ENCODE assay signal across 13 mouse cellular contexts in the genomic region with DNA sequence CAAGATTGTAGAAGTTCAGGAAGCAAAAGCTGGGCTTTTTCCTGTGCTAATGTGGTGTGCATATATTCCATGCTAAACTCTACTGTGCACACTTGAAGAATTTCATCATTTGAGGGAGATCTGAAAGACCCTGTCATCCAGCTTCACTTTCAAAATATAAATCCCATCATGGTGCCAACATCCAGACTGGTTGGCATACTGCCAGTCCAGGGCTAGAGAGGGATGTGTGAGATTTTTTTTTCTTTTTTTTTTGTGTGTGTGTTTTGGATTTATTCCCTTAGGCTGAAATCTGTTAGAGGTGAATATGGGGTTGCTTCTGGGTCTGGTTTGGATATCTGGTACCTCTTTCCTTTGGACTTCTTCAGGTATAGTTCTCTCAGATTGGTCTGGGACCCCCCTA. TPM values are rescaled to one million over a fixed set of nuclear protein-coding genes. Genes with fewer than 3 reads are reported as not detected.
DNase-seq lines count a peak whose midpoint lies in the region; TF ChIP-seq lines count a peak whose summit lies in the region.
"Had no signal": no experiment of that assay in that cellular context is flagged by ENCODE, and none has a peak within 500 bp of the region (broad histone marks: within the 10 kb centered on the region; RNA-seq: fewer than 3 reads in every experiment).

No protein-coding gene starts in this region.

- no peak for TF ChIP-seq CTCF in gastrocnemius, adult 2 months (IDR thresholded peaks at IDR 0.05)
- TF ChIP-seq CTCF in brain, embryonic 14.5 days (IDR thresholded peaks at IDR 0.05; ENCODE audit: borderline replicate concordance, extremely low read depth, insufficient read depth, insufficient read length) = no peak

- H3K27ac ChIP-seq in gastrocnemius, adult 2 months = peak overlapping the region; percentile 81
- H3K27ac ChIP-seq: midbrain, embryonic 12.5 days had no signal

- DNase-seq in gastrocnemius, adult 2 months = no peak
- DNase-seq in gastrocnemius, postnatal 4 days (ENCODE audit: low spot score in 2 of 2) = no peak
- DNase-seq in left cerebral cortex, postnatal 4 days = peak; percentile 49
- no peak for DNase-seq in left cerebral cortex, adult 11 months (ENCODE audit: low spot score)
- peak; percentile 16 for DNase-seq in 3T3-L1 (ENCODE audit: low read depth, low spot score)
- DNase-seq in brain, embryonic 14.5 days (ENCODE audit: low read depth) = peak; percentile 70
- no peak for DNase-seq in frontal cortex, adult 2 months (ENCODE audit: extremely low spot score in 1 of 2, low spot score in 1 of 2)
- no peak for DNase-seq in neural tube, embryonic 10.5 days (ENCODE audit: extremely low spot score, low spot score)
- DNase-seq: right cerebral cortex, postnatal 25 days had no signal

- H3K4me3 ChIP-seq in gastrocnemius, adult 2 months = no peak overlapping the region; the same call in 1 of the 2 replicates
- H3K4me3 ChIP-seq: midbrain, embryonic 12.5 days had no signal

- intact Hi-C loops in gastrocnemius, adult 2 months (cut with DNase I) = no loop called here
- intact Hi-C loops in left cerebral cortex, postnatal 4 days (cut with DNase I) = no loop called here

- no peak for TF ChIP-seq POLR2A in brain, embryonic 14.5 days (IDR thresholded peaks at IDR 0.05; ENCODE audit: borderline replicate concordance, extremely low read depth, insufficient read depth, insufficient read length, poor library complexity, severe bottlenecking)

RNA-seq across cellular contexts. Expression of gene Wasf2, which starts 40.3 kb away (rescaled TPM):
- 10 to 100 TPM; 34.9 to 35.6 TPM for total RNA-seq in gastrocnemius, adult 2 months (2021)
- 100 to 1,000 TPM; 110 TPM for total RNA-seq in gastrocnemius, postnatal 4 days (2021)
- 10 to 100 TPM; 34.0 to 35.7 TPM for total RNA-seq in left cerebral cortex, postnatal 4 days (2021)
- polyA plus RNA-seq in brain, embryonic 14.5 days (2012; rRNA removed) = 19.0 and 25.5 TPM in 2 replicates
- polyA plus RNA-seq in frontal cortex, adult 2 months (2012; rRNA removed) = 14.2 and 16.3 TPM in 2 replicates

RNA-seq across cellular contexts. Expression of gene Cd164l2, which starts 41.3 kb away (rescaled TPM):
- under 1 TPM in 1 of 2 experiments, not detected in 1; 0.26 TPM for total RNA-seq in gastrocnemius, adult 2 months (2021)
- total RNA-seq in gastrocnemius, postnatal 4 days (2021) = under 1 TPM in 1 of 2 experiments, not detected in 1; 0.74 TPM
- total RNA-seq in left cerebral cortex, postnatal 4 days (2021) = 1 to 10 TPM in 1 of 2 experiments, under 1 TPM in 1; 0.72 to 1.8 TPM
- 0.74 and 0.85 TPM in 2 replicates for polyA plus RNA-seq in brain, embryonic 14.5 days (2012; rRNA removed)
- 8.1 and 9.9 TPM in 2 replicates for polyA plus RNA-seq in frontal cortex, adult 2 months (2012; rRNA removed)
- total RNA-seq: hematopoietic stem cell, adult 5-6 weeks had no signal

RNA-seq across cellular contexts. Expression of gene Gpr3, which starts 41.7 kb away (rescaled TPM):
- not detected for total RNA-seq in gastrocnemius, adult 2 months (2021)
- not detected for total RNA-seq in gastrocnemius, postnatal 4 days (2021)
- total RNA-seq in left cerebral cortex, postnatal 4 days (2021) = 1 to 10 TPM; 2.0 to 2.1 TPM
- 2.7 and 3.1 TPM in 2 replicates for polyA plus RNA-seq in brain, embryonic 14.5 days (2012; rRNA removed)
- polyA plus RNA-seq in frontal cortex, adult 2 months (2012; rRNA removed) = 8.9 and 14.7 TPM in 2 replicates
- total RNA-seq: neutrophil, adult 5-6 weeks had no signal
- polyA plus RNA-seq: CD4-positive, CD25-positive, alpha-beta regulatory T cell, adult 4 months had no signal

Comparison
In these comparisons a context has a peak if more than half of its experiments do, and no peak if none do; other contexts are left out.
1. DNase-seq: peak in left cerebral cortex, postnatal 4 days (single experiment), 3T3-L1 (single experiment) and brain, embryonic 14.5 days (single experiment); none in gastrocnemius, adult 2 months (single experiment), gastrocnemius, postnatal 4 days (0 of 2), left cerebral cortex, adult 11 months (single experiment), frontal cortex, adult 2 months (0 of 2) and neural tube, embryonic 10.5 days (single experiment).